Mouse (Mus musculus): ENCODE measurements around the gene Gm10644.

Gene Gm10644

GRCm38 (mm10) chr8:83935435-83935834 is 19.6 kb downstream of the Gm10644 start:
- WGBS = 87% methylated on average over 8 of the region's 8 CpGs

DNA sequence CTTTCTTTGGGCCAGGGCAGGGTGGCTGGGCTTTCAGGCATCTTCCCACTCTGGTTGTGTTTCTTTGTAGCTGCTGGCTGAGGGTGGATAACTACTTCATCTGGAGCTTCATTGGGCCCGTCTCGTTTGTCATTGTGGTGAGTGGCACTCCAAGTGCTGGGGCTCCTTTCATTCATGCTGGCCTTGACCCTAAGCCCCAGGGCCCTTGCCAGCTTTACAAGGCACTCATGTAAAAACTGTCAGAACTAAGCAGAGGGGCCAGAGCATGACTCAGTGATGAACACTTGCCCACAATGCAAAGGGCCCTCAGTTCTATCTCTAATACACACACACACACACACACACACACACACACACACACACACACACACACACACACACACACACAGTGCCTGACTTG is 20.0 kb downstream of the Gm10644 start:
- 58% methylated on average over 2 of the region's 2 CpGs for WGBS

- WGBS = 84% methylated on average over 5 of the region's 5 CpGs
Measured at GRCm38 (mm10) chr8:83934222-83934621, 20.8 kb downstream of the Gm10644 start.

- WGBS = 58% methylated on average over 7 of the region's 7 CpGs
Measured at GRCm38 (mm10) chr8:83926266-83926665, 28.7 kb downstream of the Gm10644 start.

DNA sequence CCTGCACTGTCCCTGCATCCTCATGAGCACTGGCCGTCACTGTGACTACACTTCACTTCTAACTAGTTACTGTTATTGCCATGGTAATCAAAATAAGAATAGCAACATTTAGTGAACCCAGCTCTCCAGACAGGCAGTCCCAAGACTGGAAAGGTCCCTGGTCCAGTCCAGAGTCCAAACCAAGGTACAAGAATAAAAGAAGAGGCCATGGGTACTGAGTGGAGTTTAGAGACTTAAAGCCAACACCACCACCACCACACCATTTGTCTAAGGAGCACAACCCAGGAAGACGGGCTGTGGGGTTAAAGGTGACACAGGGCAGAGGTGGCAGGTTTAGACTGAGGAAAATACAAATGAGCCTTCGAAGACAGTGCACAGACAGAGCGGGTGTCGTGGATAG is 30.4 kb downstream of the Gm10644 start:
- 90% methylated on average over 5 of the region's 5 CpGs for WGBS

GRCm38 (mm10) chr8:83922727-83923126 is 32.3 kb downstream of the Gm10644 start:
- 86% methylated on average over 8 of the region's 8 CpGs for WGBS

GRCm38 (mm10) chr8:83921558-83921957 is 33.4 kb downstream of the Gm10644 start:
- 25% methylated on average over 3 of the region's 3 CpGs for WGBS

GRCm38 (mm10) chr8:83917566-83917965 is 37.4 kb downstream of the Gm10644 start:
- 44% methylated on average over 6 of the region's 6 CpGs for WGBS

- whole genome bisulfite sequencing = 25% methylated on average over 5 of the region's 5 CpGs
Measured at GRCm38 (mm10) chr8:83916015-83916414, 39.0 kb downstream of the Gm10644 start.

DNA sequence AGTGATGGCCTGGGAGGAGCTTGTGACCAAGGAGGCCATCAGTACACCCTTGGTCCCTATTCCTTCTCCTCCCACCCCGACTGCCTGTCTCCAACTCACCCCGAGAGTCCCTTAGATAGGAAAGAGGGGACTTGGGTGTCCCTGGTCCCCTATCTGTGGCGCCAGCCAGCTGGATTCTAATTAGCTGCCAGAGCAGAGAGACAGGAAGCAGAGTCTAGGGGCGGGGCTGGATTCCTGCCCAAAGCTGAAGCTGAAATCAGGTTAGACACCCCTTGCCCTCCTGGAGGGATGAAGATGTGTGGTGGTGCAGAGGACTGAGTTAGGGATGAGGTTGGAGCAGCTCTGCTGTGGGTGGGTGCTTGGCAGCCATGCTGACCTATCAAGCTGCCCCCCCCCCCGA is 40.1 kb downstream of the Gm10644 start:
- 27% methylated on average over 5 of the region's 5 CpGs for WGBS

GRCm38 (mm10) chr8:83914232-83914631 is 40.8 kb downstream of the Gm10644 start:
- 51% methylated on average over 3 of the region's 3 CpGs for WGBS

- WGBS = 65% methylated on average over 5 of the region's 5 CpGs
Measured at GRCm38 (mm10) chr8:83911809-83912731, 42.9 kb downstream of the Gm10644 start.

DNA sequence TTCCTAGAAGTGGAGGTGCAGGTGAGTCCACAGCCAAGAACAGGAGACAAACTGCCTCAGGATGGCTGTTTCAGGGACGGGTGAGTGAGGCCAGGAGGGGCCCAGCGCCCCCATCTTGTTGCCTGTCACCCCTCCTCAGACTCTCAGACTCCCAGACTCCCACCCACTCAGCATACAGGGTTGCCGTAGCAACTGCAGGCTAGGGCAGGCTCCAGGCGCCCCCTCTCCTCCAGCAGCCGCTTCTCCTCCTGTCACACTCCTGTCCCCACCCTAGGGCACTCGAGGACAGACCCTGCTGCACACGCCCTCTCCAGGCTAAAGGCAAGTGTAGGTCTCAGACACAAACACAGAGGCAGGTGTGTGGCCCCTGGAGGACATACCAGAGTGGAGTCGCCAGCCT is 45.7 kb downstream of the Gm10644 start:
- WGBS = 39% methylated on average over 8 of the region's 8 CpGs

- WGBS = 21% methylated on average over 6 of the region's 6 CpGs
Measured at GRCm38 (mm10) chr8:83908583-83908982, 46.4 kb downstream of the Gm10644 start.

DNA sequence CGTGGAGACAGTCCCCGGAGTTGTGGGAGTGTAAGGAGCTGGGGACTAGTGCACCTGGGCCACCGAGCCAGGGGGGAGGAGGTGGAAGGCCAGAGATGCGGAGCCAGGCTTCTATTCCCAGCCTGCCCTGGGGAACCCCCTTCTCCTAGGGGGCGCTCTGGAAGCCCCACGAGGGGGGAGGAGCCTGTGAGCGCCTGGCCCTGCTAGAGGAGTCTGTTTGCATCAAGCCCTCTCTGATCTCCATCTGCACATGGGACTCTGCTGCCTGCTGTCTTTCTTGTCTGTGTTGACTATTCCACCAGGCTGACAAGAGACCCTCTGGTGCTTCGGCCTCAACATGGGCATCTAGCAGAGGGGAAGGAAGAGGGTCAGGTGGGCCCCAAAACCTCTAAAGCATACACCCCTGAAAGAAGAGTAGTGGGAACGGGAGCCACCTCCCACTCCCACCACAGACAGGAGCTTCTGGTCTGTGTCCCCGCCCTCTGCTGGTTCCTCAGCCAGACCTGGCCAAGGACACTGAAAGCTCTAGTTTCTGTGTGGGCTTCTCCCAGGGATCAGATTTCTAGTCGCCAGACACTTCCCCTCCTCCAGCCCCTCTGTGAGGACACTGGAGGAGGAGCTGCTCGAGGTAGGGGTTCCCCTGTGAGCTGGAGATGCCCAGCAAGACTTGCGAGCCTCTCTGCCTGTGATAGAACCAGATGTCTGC is 51.9 kb downstream of the Gm10644 start:
- WGBS = 21% methylated on average over 13 of the region's 13 CpGs

DNA sequence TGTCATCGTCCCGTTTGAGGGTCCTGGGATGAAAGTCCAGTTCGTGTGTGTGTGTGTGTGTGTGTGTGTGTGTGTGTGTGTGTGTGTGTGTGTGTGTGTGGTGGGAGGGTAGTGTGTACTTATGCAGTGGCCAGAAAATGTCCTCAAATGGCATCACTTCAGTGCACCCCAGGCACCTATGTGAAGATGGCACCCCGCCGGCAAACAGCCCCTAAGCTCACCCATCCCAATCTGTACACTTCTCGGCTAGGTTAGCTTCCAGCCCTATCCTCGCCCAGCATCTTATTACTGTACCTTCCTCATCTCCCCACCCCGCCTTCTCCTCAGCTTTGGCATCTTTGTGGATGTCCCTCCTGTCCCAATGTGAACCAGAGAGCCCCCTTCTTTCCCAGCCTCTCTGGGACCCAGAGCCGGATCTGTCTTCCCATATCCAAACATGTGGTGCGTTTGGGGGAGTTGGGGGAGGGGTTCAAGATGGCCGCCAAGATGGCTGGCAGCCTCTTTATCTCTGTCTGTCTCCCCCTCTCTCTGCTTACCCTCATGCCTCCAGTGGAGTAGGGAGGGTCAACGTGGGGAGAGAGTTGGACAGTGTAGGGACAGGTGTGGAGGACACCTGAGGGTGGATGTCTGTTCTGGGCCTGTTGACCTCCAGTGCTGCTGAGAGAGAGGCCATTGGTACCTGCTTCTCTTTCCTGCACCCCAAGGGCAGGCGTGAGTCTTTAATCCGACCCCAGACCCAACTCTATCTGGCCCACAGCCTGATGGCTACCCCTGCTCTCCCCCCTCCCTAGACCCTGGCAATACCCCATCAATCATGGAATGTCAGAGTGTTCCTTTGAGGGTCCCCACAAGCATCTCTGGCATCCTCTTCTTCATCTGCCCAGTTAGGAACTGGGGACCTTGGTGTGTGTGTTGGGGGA is 53.2 kb downstream of the Gm10644 start:
- WGBS = 14% methylated on average over 14 of the region's 14 CpGs

DNA sequence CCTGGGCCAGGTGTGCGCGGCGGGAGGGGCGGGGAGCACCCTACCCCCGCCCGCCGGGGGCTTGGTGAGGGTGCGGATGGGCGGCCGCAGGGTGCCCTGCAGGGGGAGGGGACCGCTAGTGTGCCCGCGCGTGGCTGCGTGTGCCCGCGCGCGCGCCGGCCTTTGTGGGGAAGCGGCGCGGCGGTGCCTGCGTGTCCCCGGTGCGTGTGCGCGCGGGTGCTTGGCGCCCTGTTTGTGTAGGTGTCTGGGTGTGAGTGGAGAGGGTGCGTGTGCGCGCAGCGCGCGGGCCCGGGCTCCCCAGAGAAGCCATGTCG is 54.1 kb downstream of the Gm10644 start:
- 0% methylated on average over 38 of the region's 40 CpGs for WGBS

DNA sequence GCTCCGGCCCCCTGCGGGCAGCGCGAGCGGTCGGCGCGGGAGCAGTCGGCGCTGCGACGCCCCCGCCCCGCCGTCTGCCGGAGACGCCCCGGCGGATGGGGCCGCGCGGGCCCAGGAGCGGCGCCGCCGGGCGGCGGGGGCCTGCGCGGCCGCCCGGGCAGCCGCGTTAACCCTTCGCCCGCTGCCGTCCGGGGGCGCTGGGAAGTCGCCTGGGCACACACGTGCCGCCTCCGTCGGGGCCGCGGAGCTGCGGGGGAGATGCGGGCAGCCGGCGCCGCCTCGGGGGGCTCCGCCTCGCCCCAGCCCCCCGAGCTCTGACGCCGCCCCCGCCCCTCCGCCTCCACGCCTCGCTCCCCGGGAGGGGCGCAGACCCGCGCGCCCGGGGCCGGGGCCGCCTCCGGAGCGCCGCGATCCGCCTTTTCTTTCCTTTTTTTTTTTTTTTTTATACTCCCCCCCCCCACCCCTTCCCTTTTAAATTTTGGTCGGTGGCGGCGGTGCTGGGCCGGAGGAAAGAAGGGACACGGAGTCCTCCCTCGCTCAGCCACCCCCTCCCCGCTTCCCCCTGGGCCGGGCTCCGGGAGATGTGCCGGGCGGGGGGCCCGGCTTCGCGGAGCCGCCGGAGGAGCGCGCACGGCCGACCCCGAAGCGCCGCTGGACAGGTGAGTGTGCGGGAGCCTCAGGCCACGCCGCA is 54.6 kb downstream of the Gm10644 start:
- WGBS = under 1% methylated on average over 73 of the region's 100 CpGs

DNA sequence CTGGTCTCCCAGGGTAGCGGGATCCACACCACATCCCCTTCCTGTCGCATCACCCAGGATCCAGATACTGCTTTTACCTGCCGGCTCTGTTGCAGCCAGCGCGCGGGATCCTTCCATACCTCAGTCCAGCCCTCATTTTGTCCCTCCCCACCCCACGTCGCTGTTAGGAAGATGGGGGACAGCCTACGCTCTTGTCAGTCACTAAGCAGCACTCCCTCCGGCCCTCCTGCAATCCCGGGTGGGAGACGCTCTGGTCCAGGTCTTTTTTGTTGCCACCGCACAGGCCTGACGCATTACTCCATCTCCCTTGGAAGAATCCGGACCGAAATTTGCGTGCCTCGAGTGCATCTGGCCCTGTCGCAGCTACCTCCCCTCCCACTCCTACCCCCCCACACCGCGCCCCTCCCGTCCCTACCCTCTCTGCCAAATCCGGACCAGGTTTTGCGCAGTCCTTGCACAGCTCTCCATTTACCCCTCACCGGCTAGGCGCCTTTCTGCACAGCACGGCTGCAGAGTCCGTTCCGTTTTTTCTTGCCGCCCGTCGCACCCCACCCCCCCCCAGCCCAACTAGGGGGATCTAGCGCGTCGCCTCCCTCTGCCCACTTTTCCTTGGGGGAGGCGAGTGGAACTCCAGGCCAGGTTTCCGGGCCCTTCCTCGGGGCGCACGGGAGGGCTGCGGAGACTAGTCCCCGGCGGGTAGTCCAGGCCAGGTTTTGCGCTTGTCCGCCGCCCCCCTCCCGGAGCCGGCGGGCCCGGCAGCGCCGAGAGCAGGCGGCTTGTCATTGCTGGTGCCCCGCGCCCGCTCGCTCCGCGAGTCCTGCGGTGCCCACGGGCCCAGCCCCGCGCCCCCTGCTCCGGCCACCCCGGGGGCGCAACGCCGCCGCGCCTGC is 55.4 kb downstream of the Gm10644 start, which contains the start of gene Adgrl1:
Gene Adgrl1 (plus strand): TSS at position 743 of the 890 bp plus-strand sequence.
- WGBS = 1% methylated on average over 70 of the region's 70 CpGs

DNA sequence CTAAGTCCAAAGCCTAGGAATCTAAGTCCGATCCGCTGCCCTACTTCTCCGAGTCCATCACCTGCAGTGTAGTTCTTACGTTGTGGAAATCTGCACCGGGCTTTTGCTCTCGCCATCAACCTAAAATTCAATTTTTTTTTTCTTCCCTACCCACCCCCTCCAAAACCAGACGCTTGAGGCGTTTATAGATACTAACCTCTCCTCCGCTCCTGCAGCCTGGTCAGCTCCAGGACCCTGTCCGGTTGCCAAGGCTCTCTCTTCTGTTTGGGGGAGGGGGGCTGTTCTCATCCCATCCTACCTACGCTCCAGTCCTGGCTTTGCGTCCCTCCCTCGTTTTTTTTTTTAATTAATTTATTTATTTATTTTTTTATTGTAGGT is 56.0 kb downstream of the Gm10644 start:
- WGBS = under 1% methylated on average over 13 of the region's 13 CpGs
